Mouse (Mus musculus) embryonic facial prominence, embryonic 13.5 days (tissue): ENCODE results near the gene B4galnt2. TPM values are rescaled to one million over a fixed set of nuclear protein-coding genes. Genes with fewer than 3 reads are reported as not detected.

Experiments used
- ATAC-seq: fragments of 200-750 bp; cut with Nextera tagmentation; 2 replicates; pipeline ENCODE4 v1.8.0; 2017; ENCODE audit warnings: low read depth; ENCODE audit not compliant: insufficient number of reproducible peaks, insufficient read depth, low FRiP score, low TSS enrichment
- H3K27ac ChIP-seq: fragments of 300-500 bp; sonication (generic); 2 replicates; pipeline ENCODE4 v1.5.1; 2015; ENCODE audit warnings: moderate library complexity, mild to moderate bottlenecking, inconsistent platforms
- H3K27me3 ChIP-seq: fragments of 300-500 bp; sonication (generic); 2 replicates; pipeline ENCODE4 v1.6.1; 2015; ENCODE audit warnings: mild to moderate bottlenecking, inconsistent platforms
- H3K36me3 ChIP-seq: fragments of 300-500 bp; sonication (generic); 2 replicates; pipeline ENCODE4 v1.6.1; 2015; ENCODE audit warnings: mild to moderate bottlenecking, inconsistent platforms
- H3K4me1 ChIP-seq: fragments of 300-500 bp; sonication (generic); 2 replicates; pipeline ENCODE4 v1.6.1; 2015; ENCODE audit warnings: inconsistent platforms
- H3K4me2 ChIP-seq: fragments of 300-500 bp; sonication (generic); 2 replicates; pipeline ENCODE4 v1.6.1; 2015; ENCODE audit warnings: moderate library complexity, mild to moderate bottlenecking, inconsistent platforms
- H3K4me3 ChIP-seq: fragments of 300-500 bp; sonication (generic); 2 replicates; pipeline ENCODE4 v1.5.1; 2015; ENCODE audit warnings: mild to moderate bottlenecking, inconsistent platforms
- H3K9ac ChIP-seq: fragments of 300-500 bp; sonication (generic); 2 replicates; pipeline ENCODE4 v1.6.1; 2015; ENCODE audit warnings: mild to moderate bottlenecking, inconsistent platforms
- H3K9me3 ChIP-seq: fragments of 300-500 bp; sonication (generic); 2 replicates; pipeline ENCODE4 v1.6.1; 2016; ENCODE audit warnings: inconsistent platforms
- WGBS: fragments of 180-500 bp; shearing (Covaris S2); methylation state at CpG from one replicate; pipeline ENCODE4 v1.1.7; 2015; ENCODE audit warnings: mixed read lengths; 5-methylcytosine and 5-hydroxymethylcytosine counted together
- microRNA-seq: library from miRNA; unstranded; fragments of <30 nt; microRNA quantifications from one replicate; pipeline ENCODE4, GENCODE M21; 2016
- polyA plus RNA-seq: library from polyadenylated mRNA; unstranded; fragments of >200 nt; fragmentation: Nextera tagmentation; extraction: Ambion mirVana; gene quantifications from 2 replicates; pipeline ENCODE4 v1.2.1, GENCODE M21; 2015

B4galnt2 gene
- polyA plus RNA-seq, 1 experiment from 2014 or later: 0.11 TPM

DNA sequence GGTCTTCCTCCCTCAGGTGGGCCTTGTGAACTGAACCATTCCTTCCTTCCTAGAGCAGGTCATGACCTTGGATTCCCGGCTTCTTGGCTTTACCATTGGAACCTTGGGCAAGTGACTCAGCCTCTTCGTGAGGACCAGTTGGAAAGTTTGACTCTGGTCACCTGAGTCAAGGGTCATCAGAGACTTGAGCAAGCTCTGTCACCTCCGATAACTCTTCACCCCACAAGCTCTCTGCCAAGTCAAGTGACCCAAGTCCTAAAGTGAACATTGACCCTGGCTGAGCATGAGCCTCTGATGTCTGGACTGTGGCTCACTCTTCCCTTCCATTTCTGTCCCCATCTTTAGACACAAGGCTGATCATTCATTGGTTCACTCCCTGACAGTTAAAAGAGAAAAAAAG is 93.2 kb downstream of the B4galnt2 start:
- H3K36me3 ChIP-seq: no peaks in the 10 kb centered on the region
- ATAC-seq: no peak
- no peak overlapping the region for H3K9ac ChIP-seq
- 87% methylated on average over 3 of the region's 3 CpGs for WGBS
- peaks cover 9% of the 10 kb centered on the region for H3K4me1 ChIP-seq
- H3K9me3 ChIP-seq: no peaks in the 10 kb centered on the region
- H3K4me2 ChIP-seq: no peak overlapping the region
- H3K27me3 ChIP-seq: peaks cover 50% of the 10 kb centered on the region
- H3K4me3 ChIP-seq: no peak overlapping the region
- H3K27ac ChIP-seq: no peak overlapping the region

DNA sequence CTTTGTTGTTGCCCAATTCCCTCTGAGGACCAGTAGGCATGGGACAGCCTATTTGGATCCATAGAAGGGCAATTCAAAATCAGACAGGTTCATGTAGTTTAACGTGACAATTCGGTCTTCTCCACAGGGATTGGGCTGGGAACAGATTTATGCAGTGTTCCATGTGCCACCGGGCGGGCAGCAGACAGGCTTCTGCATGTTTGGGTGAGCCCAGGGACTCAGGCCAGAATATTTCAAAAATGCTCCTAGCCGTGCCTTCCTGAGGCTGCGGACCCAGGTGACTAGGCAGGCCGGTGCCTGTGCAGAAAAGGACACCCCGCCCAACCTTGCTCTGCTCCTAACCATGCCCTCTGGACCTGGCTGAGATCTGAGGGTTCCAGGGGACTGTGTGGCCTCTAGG is 95.6 kb downstream of the B4galnt2 start:
- Histone ChIP-seq H3K27me3 (peaks cover 28% of the 10 kb centered on the region), H3K4me2 (no peak overlapping the region), H3K36me3 (no peaks in the 10 kb centered on the region), H3K9ac (no peak overlapping the region), H3K9me3 (no peaks in the 10 kb centered on the region; the same call in 1 of the 2 replicates), H3K4me3 (no peak overlapping the region), H3K27ac (no peak overlapping the region), H3K4me1 (no peaks in the 10 kb centered on the region)
- no peak for ATAC-seq
- 70% methylated on average over 8 of the region's 8 CpGs for WGBS

Small RNAs within 50 kb of the gene (microRNA-seq; reads per million reads assigned to microRNA genes)
- 0.92 reads per million for gene Mir3063

Other genes starting within 250 kb of the B4galnt2 start
- gene Phb, start 247.9 kb downstream of the B4galnt2 start, polyA plus RNA-seq: 209 and 218 TPM in 2 replicates
- 24.5 and 25.3 TPM in 2 replicates for gene Zfp652, start 202.2 kb downstream of the B4galnt2 start, polyA plus RNA-seq
- 2.0 and 2.8 TPM in 2 replicates for gene B130006D01Rik, start 191.3 kb downstream of the B4galnt2 start, polyA plus RNA-seq
- 2.3 and 4.6 TPM in 2 replicates for gene Phospho1, start 90.4 kb downstream of the B4galnt2 start, polyA plus RNA-seq
- 12.9 and 13.3 TPM in 2 replicates for gene Gngt2, start 77.7 kb downstream of the B4galnt2 start, polyA plus RNA-seq
- gene Abi3, start 72.4 kb downstream of the B4galnt2 start, polyA plus RNA-seq: 4.4 and 7.9 TPM in 2 replicates
- 52.6 and 65.4 TPM in 2 replicates for gene Igf2bp1, start 91.0 kb upstream of the B4galnt2 start, polyA plus RNA-seq
- gene Gip, start 109.7 kb upstream of the B4galnt2 start, polyA plus RNA-seq: not detected in 2 replicates
- gene Snf8, start 120.0 kb upstream of the B4galnt2 start, polyA plus RNA-seq: 95.5 and 107 TPM in 2 replicates
- gene Ube2z, start 150.5 kb upstream of the B4galnt2 start, polyA plus RNA-seq: 39.8 and 43.2 TPM in 2 replicates
- gene Atp5g1, start 160.8 kb upstream of the B4galnt2 start, polyA plus RNA-seq: 513 and 576 TPM in 2 replicates
- gene Calcoco2, start 197.1 kb upstream of the B4galnt2 start, polyA plus RNA-seq: not detected in 2 replicates
- 0.08 and 0.25 TPM in 2 replicates for gene Ttll6, start 218.9 kb upstream of the B4galnt2 start, polyA plus RNA-seq